Mouse (Mus musculus): ENCODE data around the gene Trim44.
A peak's percentile ranks its signal among the peaks of the same experiment; 100 is the strongest.

Trim44 gene

GRCm38 (mm10) chr2:102362896-102363530, 44.6 kb downstream of the Trim44 start:
- no peak for DNase-seq

- DNase-seq, result no peak
These were observed 45.4 kb downstream of the Trim44 start for GRCm38 (mm10) chr2:102362266-102362665.

DNA sequence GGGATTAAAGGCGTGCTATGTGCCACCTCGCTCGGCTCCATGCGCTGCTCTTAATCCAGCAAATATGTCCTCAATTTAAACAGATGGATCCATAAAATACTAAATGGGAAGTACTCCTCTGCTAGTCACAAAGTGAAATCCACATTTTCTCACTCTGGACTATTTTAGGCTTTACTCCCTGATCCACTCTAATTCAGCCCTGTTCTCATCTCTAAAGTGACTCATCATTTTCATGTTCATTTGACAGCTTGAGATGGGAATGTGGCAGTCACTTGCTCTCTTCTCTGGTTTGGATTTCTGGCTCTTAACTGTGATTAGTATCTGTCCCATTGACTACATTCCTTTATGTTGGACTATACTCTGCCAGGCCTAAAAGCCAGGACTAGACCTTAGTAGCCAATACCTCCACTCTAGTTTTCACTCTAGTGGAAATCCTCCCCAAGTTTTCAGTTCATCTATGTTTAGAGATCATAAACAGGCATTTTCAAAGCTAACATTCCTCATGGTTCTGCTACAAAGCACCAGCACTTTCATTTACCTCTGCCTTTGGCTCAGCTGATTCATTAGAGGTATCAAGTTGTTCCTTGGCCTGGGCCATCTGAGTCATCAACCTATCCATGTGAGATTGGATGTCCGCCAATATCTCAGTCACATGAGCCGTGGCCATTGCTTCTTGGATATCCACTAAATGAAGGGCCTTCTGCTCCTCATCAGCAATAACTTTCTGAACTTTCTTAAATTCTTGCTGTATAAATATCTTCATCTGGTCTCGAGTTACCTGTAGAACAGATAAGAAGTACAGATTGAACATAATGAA, 50.5 kb downstream of the Trim44 start:
- DNase-seq, result peak; percentile 35

GRCm38 (mm10) chr2:102354076-102354475, 53.6 kb downstream of the Trim44 start:
- no peak for DNase-seq

DNA sequence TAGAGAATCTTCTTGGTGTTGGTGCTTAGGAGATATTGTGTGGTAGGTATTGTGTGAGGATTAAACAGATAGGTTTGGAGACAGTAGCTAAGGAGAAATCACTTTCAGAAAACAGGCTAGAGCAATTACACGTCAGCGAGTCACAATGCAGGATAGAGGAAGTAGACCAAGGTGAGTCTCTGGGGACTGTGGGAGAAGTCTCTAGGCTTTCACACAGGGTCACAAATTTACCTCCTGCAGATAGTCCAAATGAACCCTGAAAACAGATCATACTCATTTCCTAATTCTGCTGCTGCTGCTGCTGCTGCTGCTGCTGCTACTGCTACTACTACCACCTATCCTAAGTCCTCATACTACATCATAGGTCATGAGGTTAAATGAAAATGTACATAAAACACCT, 66.2 kb downstream of the Trim44 start:
- DNase-seq, result no peak

- DNase-seq, result no peak
These were observed 70.8 kb downstream of the Trim44 start for GRCm38 (mm10) chr2:102336816-102337215.

DNA sequence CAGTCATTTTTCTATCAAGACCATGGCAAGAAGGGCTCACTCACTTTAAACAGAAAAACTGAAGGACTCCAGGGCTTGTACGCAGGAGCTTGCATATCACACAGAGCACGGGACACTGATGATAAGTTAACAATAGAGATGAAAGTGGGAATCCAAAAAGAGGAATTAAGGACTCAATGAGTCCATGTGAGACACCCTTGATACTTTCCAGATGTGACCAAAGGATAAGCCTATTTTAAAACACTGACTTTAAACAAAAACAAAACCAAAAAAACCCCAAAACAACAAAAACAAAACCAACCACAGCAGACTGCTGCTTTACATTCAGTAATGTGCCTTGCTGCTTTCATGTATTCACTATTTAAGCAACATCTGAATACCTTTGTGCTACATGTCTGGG, 75.7 kb downstream of the Trim44 start:
- no peak for DNase-seq

DNA sequence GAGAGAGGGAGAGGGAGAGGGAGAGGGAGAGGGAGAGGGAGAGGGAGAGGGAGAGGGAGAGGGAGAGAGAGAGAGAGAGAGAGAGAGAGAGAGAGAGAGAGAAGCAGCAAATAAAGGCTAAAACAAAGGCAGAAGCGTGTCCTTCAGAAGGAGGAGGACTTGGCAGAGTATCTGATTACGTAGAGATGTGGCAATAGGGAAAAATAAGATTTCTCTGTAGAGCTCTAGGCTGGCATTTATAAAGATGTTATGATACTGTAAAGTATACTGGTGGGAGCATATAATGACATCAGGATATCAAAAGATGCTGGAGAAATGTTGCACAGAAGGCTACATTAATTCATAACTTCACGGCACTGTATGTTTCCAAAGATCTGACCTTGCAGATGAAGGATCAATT, 76.5 kb downstream of the Trim44 start:
- no peak for DNase-seq

DNA sequence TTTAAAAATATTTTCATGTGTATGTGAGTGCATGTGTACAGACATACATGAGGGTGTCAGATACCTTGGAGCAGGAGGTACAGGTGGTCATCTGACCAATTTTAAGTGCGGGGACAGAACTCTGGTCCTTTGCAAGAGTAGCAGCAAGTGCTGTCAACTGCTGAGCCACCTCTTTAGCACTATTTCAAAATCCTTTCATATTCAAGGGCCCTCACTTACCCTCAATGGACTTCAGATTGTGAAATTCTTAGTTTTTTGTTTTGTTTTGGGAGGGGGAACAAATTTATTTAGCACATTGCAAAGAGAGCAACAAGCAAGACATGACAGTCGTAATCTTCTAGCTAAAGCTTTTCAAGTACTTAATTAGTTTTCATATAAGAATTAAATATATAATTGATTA, 81.7 kb downstream of the Trim44 start:
- DNase-seq, result no peak

- no peak for DNase-seq
These were observed 83.3 kb downstream of the Trim44 start for GRCm38 (mm10) chr2:102324336-102324735.

GRCm38 (mm10) chr2:102316540-102316939, 91.1 kb downstream of the Trim44 start:
- DNase-seq, result peak; percentile 45

DNA sequence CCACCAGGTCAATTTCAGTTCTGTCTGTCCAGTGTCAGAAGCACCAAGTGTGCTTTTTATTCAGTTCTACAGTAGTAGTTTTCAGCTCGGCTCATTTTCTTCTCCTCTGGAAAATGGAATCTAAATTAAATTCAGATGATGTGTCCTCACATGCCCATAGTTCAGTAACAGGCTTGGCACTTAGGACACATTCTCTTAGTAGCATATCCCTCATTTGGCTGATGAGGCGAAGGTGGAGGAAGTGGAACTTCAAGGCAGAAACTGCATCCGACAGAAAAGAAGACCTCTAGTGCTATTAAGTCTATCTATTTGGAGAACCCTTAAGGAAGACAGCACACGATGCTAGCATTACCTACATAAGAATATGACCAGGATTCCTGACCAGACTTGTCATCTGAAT, 92.5 kb downstream of the Trim44 start:
- DNase-seq, result no peak

GRCm38 (mm10) chr2:102314610-102315009, 93.0 kb downstream of the Trim44 start:
- no peak for DNase-seq

- DNase-seq, result no peak
These were observed 93.6 kb downstream of the Trim44 start for GRCm38 (mm10) chr2:102314068-102314467.

- DNase-seq, result no peak
These were observed 94.7 kb downstream of the Trim44 start for GRCm38 (mm10) chr2:102312903-102313302.

DNA sequence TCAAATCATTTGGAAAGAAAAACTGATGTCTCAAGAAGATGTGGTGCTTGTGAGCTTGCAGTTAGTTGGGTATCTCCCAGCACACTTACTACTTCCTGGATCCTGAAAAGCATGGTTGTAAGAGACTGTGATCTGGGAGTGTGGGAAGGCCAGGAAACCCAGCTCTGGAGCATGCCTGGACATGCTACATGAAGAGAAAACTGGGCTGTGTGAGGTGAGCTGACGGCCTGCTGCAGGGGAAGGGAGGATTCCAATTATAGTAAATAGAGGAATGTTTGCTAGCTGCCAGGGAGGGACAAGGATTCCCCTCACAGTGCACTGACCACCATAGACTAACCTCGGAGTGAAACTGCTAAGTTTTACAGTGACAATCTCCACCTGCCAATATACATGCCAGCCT, 104.4 kb downstream of the Trim44 start:
- DNase-seq, result no peak

GRCm38 (mm10) chr2:102302532-102302931, 105.1 kb downstream of the Trim44 start:
- no peak for DNase-seq

- no peak for DNase-seq
These were observed 112.8 kb downstream of the Trim44 start for GRCm38 (mm10) chr2:102294827-102295270.

GRCm38 (mm10) chr2:102293181-102293580, 114.4 kb downstream of the Trim44 start:
- no peak for DNase-seq

DNA sequence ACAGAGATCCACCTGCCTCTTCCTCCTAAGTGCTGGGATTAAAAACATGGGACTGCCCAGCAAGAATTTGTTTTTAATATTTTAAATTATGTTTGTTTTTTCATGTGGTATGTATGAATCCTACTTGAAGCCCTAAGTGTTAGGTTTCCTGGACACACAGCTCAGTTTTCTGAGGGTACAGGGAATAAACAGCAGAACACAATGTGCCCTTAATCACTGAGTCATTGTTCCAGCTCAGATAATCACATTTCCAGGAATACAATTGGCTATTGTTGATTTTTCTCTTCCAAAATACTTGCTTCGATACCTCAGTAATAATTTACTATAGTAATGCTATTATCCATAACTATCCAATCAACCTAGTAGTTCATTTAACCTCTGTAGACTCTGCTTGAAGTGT, 115.6 kb downstream of the Trim44 start:
- no peak for DNase-seq

- no peak for DNase-seq
These were observed 116.1 kb downstream of the Trim44 start for GRCm38 (mm10) chr2:102291533-102291932.

- peak; percentile 44 for DNase-seq
These were observed 117.6 kb downstream of the Trim44 start for GRCm38 (mm10) chr2:102290041-102290440.

- no peak for DNase-seq
These were observed 119.0 kb downstream of the Trim44 start for GRCm38 (mm10) chr2:102288676-102289075.

GRCm38 (mm10) chr2:102287369-102287768, 120.3 kb downstream of the Trim44 start:
- no peak for DNase-seq
